Mouse (Mus musculus): ENCODE data around the gene Tlcd1.

DNA sequence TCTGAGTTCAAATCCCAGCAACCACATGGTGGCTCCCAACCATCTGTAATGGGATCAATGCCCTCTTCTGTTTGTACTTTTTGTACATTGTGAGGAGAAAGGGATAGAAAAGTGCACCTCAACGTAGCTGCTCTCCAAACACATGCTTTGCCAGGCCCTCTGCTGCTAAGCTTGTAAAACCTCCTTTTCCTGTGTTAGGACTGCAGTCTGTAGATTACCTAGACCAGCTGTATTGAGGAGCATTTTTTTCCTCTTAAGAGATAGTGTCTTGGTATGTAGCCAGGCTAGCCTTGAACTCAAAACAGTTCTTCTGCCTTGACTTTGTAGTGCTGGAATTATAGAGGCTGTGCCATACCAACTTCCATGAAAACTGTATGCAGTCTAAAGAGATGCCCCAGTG, 40.4 kb upstream of the Tlcd1 start:
- TF ChIP-seq GATA1 (IDR thresholded peaks at IDR 0.05; ENCODE audit: borderline replicate concordance, low read length), result no peak
- no peak for TF ChIP-seq FLI1 (IDR thresholded peaks at IDR 0.05; ENCODE audit: low read length)
